Mouse (Mus musculus): ENCODE results near the gene Ankrd27. TPM values are rescaled to one million over a fixed set of nuclear protein-coding genes. Genes with fewer than 3 reads are reported as not detected.

Ankrd27 gene
- polyA plus RNA-seq, 1 experiment from 2014 or later = 18.7 TPM

GRCm38 (mm10) chr7:35588680-35589428 lies 2.8 kb downstream of the Ankrd27 start:
- H3K27ac ChIP-seq = no peak overlapping the region
- no peaks in the 10 kb centered on the region for H3K9me3 ChIP-seq (ENCODE audit: control insufficient read depth, low read length)
- H3K4me2 ChIP-seq (replicated peaks) = no peak overlapping the region
- peaks cover 14% of the 10 kb centered on the region for H3K27me3 ChIP-seq (ENCODE audit: control insufficient read depth, insufficient read depth, low read length)
- peaks cover 18% of the 10 kb centered on the region for H3K4me1 ChIP-seq (replicated peaks; ENCODE audit: control insufficient read depth, insufficient read depth, low read length)
- DNase-seq (ENCODE audit: low spot score) (no peak), ATAC-seq (ENCODE audit: low FRiP score) (no peak)
- H3K9ac ChIP-seq = no peak overlapping the region
- 89% methylated on average over 9 of the region's 9 CpGs for WGBS
- no peak overlapping the region for H3K4me3 ChIP-seq (replicated peaks; ENCODE audit: low read length)
- H3K36me3 ChIP-seq (replicated peaks; ENCODE audit: control insufficient read depth, insufficient read depth) = peaks cover 22% of the 10 kb centered on the region

DNA sequence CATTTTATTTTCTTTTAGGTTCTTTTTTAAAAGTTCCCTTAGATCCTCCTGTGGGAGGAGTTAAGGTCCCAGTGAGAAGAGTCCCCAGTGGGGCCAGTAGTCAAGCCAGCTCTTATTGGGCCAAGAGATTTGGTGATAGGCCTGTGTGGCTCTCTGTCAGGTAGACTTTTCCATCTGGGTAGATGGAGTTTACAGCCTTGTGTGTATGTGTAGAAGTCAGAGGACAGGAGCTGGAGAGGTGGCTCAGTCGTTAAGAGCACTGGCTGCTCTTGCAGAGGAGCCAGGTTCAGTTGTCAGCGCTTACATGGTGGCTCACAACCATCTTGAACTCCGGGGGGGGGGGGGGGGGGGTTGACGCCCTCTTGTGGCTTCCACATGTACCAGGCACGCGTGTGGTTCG lies 3.4 kb downstream of the Ankrd27 start:
- H3K4me3 ChIP-seq (replicated peaks; ENCODE audit: low read length) = no peak overlapping the region
- ATAC-seq (ENCODE audit: low FRiP score) (no peak), DNase-seq (ENCODE audit: low spot score) (no peak)
- H3K9me3 ChIP-seq (ENCODE audit: control insufficient read depth, low read length) = no peaks in the 10 kb centered on the region
- peaks cover 8% of the 10 kb centered on the region for H3K27me3 ChIP-seq (ENCODE audit: control insufficient read depth, insufficient read depth, low read length)
- WGBS = 87% methylated on average over 7 of the region's 7 CpGs
- no peak overlapping the region for H3K4me2 ChIP-seq (replicated peaks)
- peaks cover 22% of the 10 kb centered on the region for H3K36me3 ChIP-seq (replicated peaks; ENCODE audit: control insufficient read depth, insufficient read depth)
- no peak overlapping the region for H3K27ac ChIP-seq
- peaks cover 14% of the 10 kb centered on the region for H3K4me1 ChIP-seq (replicated peaks; ENCODE audit: control insufficient read depth, insufficient read depth, low read length)
- H3K9ac ChIP-seq = no peak overlapping the region

GRCm38 (mm10) chr7:35590731-35591191 lies 4.7 kb downstream of the Ankrd27 start:
- no peaks in the 10 kb centered on the region for H3K27me3 ChIP-seq (ENCODE audit: control insufficient read depth, insufficient read depth, low read length)
- no peak overlapping the region for H3K9ac ChIP-seq
- no peak overlapping the region for H3K4me3 ChIP-seq (replicated peaks; ENCODE audit: low read length)
- peaks cover 6% of the 10 kb centered on the region; the same call in 1 of the 2 replicates for H3K4me1 ChIP-seq (replicated peaks; ENCODE audit: control insufficient read depth, insufficient read depth, low read length)
- no peak for ATAC-seq (ENCODE audit: low FRiP score)
- H3K4me2 ChIP-seq (replicated peaks) = no peak overlapping the region
- WGBS = 85% methylated on average over 10 of the region's 10 CpGs
- no peak for DNase-seq (ENCODE audit: low spot score)
- H3K9me3 ChIP-seq (ENCODE audit: control insufficient read depth, low read length) = no peaks in the 10 kb centered on the region
- H3K27ac ChIP-seq = no peak overlapping the region
- peaks cover 23% of the 10 kb centered on the region for H3K36me3 ChIP-seq (replicated peaks; ENCODE audit: control insufficient read depth, insufficient read depth)

- ATAC-seq (ENCODE audit: low FRiP score) (no peak), DNase-seq (ENCODE audit: low spot score) (no peak)
- Histone ChIP-seq H3K9ac (no peak overlapping the region), H3K4me1 (replicated peaks; ENCODE audit: control insufficient read depth, insufficient read depth, low read length) (no peaks in the 10 kb centered on the region), H3K27ac (no peak overlapping the region), H3K4me3 (replicated peaks; ENCODE audit: low read length) (no peak overlapping the region), H3K36me3 (replicated peaks; ENCODE audit: control insufficient read depth, insufficient read depth) (peaks cover 35% of the 10 kb centered on the region), H3K4me2 (replicated peaks) (no peak overlapping the region), H3K9me3 (ENCODE audit: control insufficient read depth, low read length) (no peaks in the 10 kb centered on the region), H3K27me3 (ENCODE audit: control insufficient read depth, insufficient read depth, low read length) (no peaks in the 10 kb centered on the region)
- 94% methylated on average over 5 of the region's 5 CpGs for WGBS
Observed at GRCm38 (mm10) chr7:35594311-35594710, 8.3 kb downstream of the Ankrd27 start.

GRCm38 (mm10) chr7:35599492-35599891 lies 13.4 kb downstream of the Ankrd27 start:
- H3K9me3 ChIP-seq (ENCODE audit: control insufficient read depth, low read length) = no peaks in the 10 kb centered on the region

GRCm38 (mm10) chr7:35600031-35600430 lies 14.0 kb downstream of the Ankrd27 start:
- peaks cover 39% of the 10 kb centered on the region for H3K36me3 ChIP-seq (replicated peaks; ENCODE audit: control insufficient read depth, insufficient read depth)
- H3K4me1 ChIP-seq (replicated peaks; ENCODE audit: control insufficient read depth, insufficient read depth, low read length) = no peaks in the 10 kb centered on the region
- 95% methylated on average over 10 of the region's 10 CpGs for WGBS

More at GRCm38 (mm10) chr7:35599492-35599891, 13.4 kb downstream of the Ankrd27 start:
- H3K36me3 ChIP-seq (replicated peaks; ENCODE audit: control insufficient read depth, insufficient read depth) = peaks cover 36% of the 10 kb centered on the region
- WGBS = 95% methylated on average over 9 of the region's 9 CpGs
- no peaks in the 10 kb centered on the region for H3K4me1 ChIP-seq (replicated peaks; ENCODE audit: control insufficient read depth, insufficient read depth, low read length)
- ATAC-seq (ENCODE audit: low FRiP score) = no peak
- no peak overlapping the region for H3K27ac ChIP-seq
- DNase-seq (ENCODE audit: low spot score) = no peak
- no peak overlapping the region for H3K4me2 ChIP-seq (replicated peaks)
- H3K9ac ChIP-seq = no peak overlapping the region
- H3K27me3 ChIP-seq (ENCODE audit: control insufficient read depth, insufficient read depth, low read length) = no peaks in the 10 kb centered on the region
- H3K4me3 ChIP-seq (replicated peaks; ENCODE audit: low read length) = no peak overlapping the region

GRCm38 (mm10) chr7:35601106-35601505 lies 15.1 kb downstream of the Ankrd27 start:
- H3K4me1 ChIP-seq (replicated peaks; ENCODE audit: control insufficient read depth, insufficient read depth, low read length) = no peaks in the 10 kb centered on the region
- DNase-seq (ENCODE audit: low spot score) = no peak
- WGBS = 95% methylated on average over 6 of the region's 6 CpGs

More at GRCm38 (mm10) chr7:35600031-35600430, 14.0 kb downstream of the Ankrd27 start:
- Histone ChIP-seq H3K27me3 (ENCODE audit: control insufficient read depth, insufficient read depth, low read length) (no peaks in the 10 kb centered on the region), H3K9ac (no peak overlapping the region), H3K9me3 (ENCODE audit: control insufficient read depth, low read length) (no peaks in the 10 kb centered on the region), H3K27ac (no peak overlapping the region), H3K4me3 (replicated peaks; ENCODE audit: low read length) (no peak overlapping the region), H3K4me2 (replicated peaks) (no peak overlapping the region)
- no peak for DNase-seq (ENCODE audit: low spot score)
- ATAC-seq (ENCODE audit: low FRiP score) = no peak

DNA sequence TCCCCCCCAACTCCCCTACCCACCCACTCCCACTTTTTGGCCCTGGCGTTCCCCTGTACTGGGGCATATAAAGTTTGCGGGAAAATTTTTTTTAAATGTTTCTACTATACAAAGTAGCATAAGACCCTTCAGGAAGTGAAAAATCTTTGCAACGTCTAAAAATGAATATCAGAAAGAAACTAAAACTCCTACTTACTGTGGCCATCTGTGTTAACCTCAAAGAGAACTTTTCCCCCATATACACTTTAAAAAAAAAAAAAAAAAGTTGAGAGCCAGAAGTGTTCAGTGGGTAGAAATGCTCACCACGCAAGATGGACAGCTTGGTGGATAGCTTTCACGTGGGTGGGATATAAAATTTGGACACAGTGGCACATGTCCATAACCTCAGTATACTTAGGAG lies 16.7 kb downstream of the Ankrd27 start:
- no peak overlapping the region for H3K4me2 ChIP-seq (replicated peaks)
- ATAC-seq (ENCODE audit: low FRiP score) (no peak), DNase-seq (ENCODE audit: low spot score) (no peak)
- peaks cover 38% of the 10 kb centered on the region for H3K36me3 ChIP-seq (replicated peaks; ENCODE audit: control insufficient read depth, insufficient read depth)
- H3K27me3 ChIP-seq (ENCODE audit: control insufficient read depth, insufficient read depth, low read length) = no peaks in the 10 kb centered on the region
- no peak overlapping the region for H3K9ac ChIP-seq
- WGBS = 99% methylated on average over 5 of the region's 5 CpGs
- H3K27ac ChIP-seq = no peak overlapping the region
- no peak overlapping the region for H3K4me3 ChIP-seq (replicated peaks; ENCODE audit: low read length)
- no peaks in the 10 kb centered on the region for H3K9me3 ChIP-seq (ENCODE audit: control insufficient read depth, low read length)
- H3K4me1 ChIP-seq (replicated peaks; ENCODE audit: control insufficient read depth, insufficient read depth, low read length) = no peaks in the 10 kb centered on the region

More at GRCm38 (mm10) chr7:35601106-35601505, 15.1 kb downstream of the Ankrd27 start:
- Histone ChIP-seq H3K9ac (no peak overlapping the region), H3K36me3 (replicated peaks; ENCODE audit: control insufficient read depth, insufficient read depth) (peaks cover 34% of the 10 kb centered on the region), H3K9me3 (ENCODE audit: control insufficient read depth, low read length) (no peaks in the 10 kb centered on the region), H3K4me3 (replicated peaks; ENCODE audit: low read length) (no peak overlapping the region), H3K27ac (no peak overlapping the region), H3K4me2 (replicated peaks) (no peak overlapping the region), H3K27me3 (ENCODE audit: control insufficient read depth, insufficient read depth, low read length) (no peaks in the 10 kb centered on the region)
- ATAC-seq (ENCODE audit: low FRiP score) = no peak

DNA sequence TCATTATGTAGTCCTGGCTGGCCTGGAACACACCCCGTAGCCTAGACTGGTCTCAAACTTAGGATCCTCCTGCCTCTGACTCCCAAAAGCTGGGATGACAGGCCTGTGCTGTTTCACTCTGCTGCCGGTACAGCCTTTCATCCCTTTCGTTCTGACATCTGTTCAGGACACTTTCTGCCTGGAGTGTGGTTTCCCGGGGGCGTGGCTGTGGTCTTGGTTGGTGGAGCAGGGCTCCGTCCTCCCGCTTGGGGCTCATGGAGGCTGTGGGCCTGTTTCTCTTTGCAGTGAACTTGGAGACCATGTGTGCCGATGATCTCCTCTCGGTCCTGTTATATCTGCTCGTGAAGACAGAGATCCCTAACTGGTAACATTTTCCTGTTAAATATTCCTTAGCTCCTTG lies 20.8 kb downstream of the Ankrd27 start:
- Histone ChIP-seq H3K4me2 (replicated peaks) (no peak overlapping the region), H3K9me3 (ENCODE audit: control insufficient read depth, low read length) (no peaks in the 10 kb centered on the region), H3K36me3 (replicated peaks; ENCODE audit: control insufficient read depth, insufficient read depth) (peaks cover 67% of the 10 kb centered on the region), H3K4me3 (replicated peaks; ENCODE audit: low read length) (no peak overlapping the region), H3K27ac (no peak overlapping the region), H3K27me3 (ENCODE audit: control insufficient read depth, insufficient read depth, low read length) (no peaks in the 10 kb centered on the region), H3K9ac (no peak overlapping the region), H3K4me1 (replicated peaks; ENCODE audit: control insufficient read depth, insufficient read depth, low read length) (no peaks in the 10 kb centered on the region)
- no peak for ATAC-seq (ENCODE audit: low FRiP score)
- DNase-seq (ENCODE audit: low spot score) = no peak
- WGBS = 89% methylated on average over 10 of the region's 10 CpGs

All from hindbrain, embryonic 14.5 days (tissue).